Mouse (Mus musculus) myocyte (in vitro differentiated cells): ENCODE measurements around the gene Myo9a.

Source experiments
- CEBPB ChIP-seq: IDR thresholded peaks from 2 replicates; pipeline ENCODE4 v1.6.1; 2011; ENCODE audit warnings: mild to moderate bottlenecking, moderate library complexity; ENCODE audit not compliant: poor library complexity, insufficient read depth, severe bottlenecking
- MAX ChIP-seq: IDR thresholded peaks from one replicate; pipeline ENCODE4 v1.6.1; 2011; ENCODE audit warnings: low read depth, mild to moderate bottlenecking, control low read depth
- MYOD1 ChIP-seq, 3 experiments: IDR thresholded peaks; one replicate each; pipeline ENCODE4 v1.6.1; 2011; ENCODE audit warnings: control low read depth in 2 of 3, low read depth in 2 of 3, mild to moderate bottlenecking in 2 of 3, moderate library complexity in 1 of 3; ENCODE audit not compliant: insufficient read length in 2 of 3, control insufficient read depth in 1 of 3
- MYOG ChIP-seq, 3 experiments: IDR thresholded peaks; one replicate each; pipeline ENCODE4 v1.6.1; 2011; ENCODE audit warnings: control low read depth in 2 of 3, low read depth in 2 of 3, mild to moderate bottlenecking in 2 of 3; ENCODE audit not compliant: insufficient read length in 2 of 3, control insufficient read depth in 1 of 3, insufficient read depth in 1 of 3
- POLR2A ChIP-seq: IDR thresholded peaks from one replicate; pipeline ENCODE4 v1.6.1; 2011; ENCODE audit warnings: low read depth, mild to moderate bottlenecking, control low read depth, moderate library complexity; ENCODE audit not compliant: insufficient read length
- POLR2AphosphoS2 ChIP-seq: IDR thresholded peaks from one replicate; pipeline ENCODE4 v1.6.1; 2011; ENCODE audit warnings: low read depth, control low read depth; ENCODE audit not compliant: insufficient read length
- TCF12 ChIP-seq: IDR thresholded peaks from one replicate; pipeline ENCODE4 v1.6.1; 2011; ENCODE audit warnings: mild to moderate bottlenecking, control low read depth; ENCODE audit not compliant: poor library complexity, insufficient read depth, severe bottlenecking
- TCF3 ChIP-seq: IDR thresholded peaks from one replicate; pipeline ENCODE4 v1.6.1; 2011; ENCODE audit warnings: low read depth, control low read depth; ENCODE audit not compliant: insufficient read length
- USF1 ChIP-seq: IDR thresholded peaks from one replicate; pipeline ENCODE4 v1.6.1; 2011; ENCODE audit warnings: low read depth, mild to moderate bottlenecking, control low read depth, moderate library complexity

DNA sequence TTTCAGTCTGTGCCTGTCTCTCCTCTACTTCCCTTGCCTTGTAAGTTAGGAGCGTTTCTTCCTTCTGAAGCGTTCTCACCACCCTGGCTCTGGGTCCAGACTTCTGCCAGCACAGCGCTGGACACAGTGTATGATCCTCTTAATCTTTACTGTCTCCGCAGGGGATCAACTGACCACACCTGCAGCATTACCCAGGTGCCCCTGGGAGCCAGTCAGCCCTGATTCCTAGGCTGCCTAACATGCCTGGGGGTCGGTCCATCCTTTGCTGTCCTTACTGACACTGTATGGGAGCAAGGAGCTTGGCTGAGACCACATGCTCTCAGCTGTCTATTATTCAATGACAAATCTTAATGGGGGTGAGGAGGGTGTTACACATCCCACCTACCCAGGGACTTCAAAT, 199.3 kb downstream of the Myo9a start:
- TF ChIP-seq USF1 (no peak), POLR2A (no peak), MAX (no peak), POLR2AphosphoS2 (no peak), TCF12 (no peak), TCF3 (no peak), MYOD1 (IDR thresholded peaks at IDR 0.05; ENCODE audit: control insufficient read depth in 1 of 3, insufficient read length in 2 of 3, low read depth in 2 of 3) (no peak), CEBPB (no peak), MYOG (IDR thresholded peaks at IDR 0.05; ENCODE audit: control insufficient read depth in 1 of 3, insufficient read depth in 1 of 3, insufficient read length in 2 of 3, low read depth in 2 of 3) (no peak)
